Mouse (Mus musculus): ENCODE data around the gene Mamdc2.

The Mamdc2 gene

DNA sequence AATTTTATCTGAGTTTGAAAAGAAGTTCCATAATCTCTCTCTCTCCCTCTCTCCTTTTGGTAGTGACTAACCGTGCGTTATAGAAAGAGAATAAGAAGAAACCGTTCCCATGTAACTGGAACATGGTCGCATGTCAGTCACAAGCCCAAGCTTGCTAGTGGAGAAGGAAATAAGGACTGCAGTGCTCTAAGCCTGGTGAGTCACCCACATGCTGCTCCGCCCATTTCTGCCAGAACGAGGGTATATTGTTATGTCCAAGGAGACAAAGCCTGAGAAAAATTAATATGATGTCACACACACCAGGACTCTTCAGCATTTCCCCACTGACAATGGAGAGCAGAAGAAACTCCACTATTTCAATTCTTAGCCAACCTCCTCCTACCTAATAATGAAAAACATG lies 93.5 kb downstream of the Mamdc2 start:
- ATAC-seq (ENCODE audit: low TSS enrichment): no peak

DNA sequence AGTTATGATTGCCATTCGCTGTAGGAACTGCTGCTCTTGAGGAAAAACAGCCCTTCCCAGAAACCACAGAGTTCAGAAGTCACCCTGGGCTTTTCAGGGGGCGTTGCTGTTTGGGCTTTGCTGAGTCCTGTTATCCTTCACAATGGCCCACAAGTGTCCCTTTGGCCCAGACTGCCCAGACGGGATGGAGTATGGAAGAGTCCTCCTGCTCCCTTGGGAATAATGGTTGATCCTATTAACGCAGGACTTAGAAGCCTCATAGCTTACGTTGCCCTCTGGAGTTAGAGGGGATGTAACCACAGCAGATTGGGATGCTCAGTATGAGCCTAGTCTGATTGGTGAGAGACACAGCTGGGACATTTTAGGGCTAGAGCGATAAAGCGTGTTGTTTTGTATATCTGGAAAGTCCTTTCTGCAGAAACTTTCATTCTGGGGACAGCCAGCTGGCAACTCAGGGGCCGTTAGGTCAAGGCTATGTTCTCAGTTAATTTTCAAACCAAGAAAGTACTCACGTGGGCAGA lies 94.3 kb downstream of the Mamdc2 start:
- no peak for ATAC-seq (ENCODE audit: low TSS enrichment)

DNA sequence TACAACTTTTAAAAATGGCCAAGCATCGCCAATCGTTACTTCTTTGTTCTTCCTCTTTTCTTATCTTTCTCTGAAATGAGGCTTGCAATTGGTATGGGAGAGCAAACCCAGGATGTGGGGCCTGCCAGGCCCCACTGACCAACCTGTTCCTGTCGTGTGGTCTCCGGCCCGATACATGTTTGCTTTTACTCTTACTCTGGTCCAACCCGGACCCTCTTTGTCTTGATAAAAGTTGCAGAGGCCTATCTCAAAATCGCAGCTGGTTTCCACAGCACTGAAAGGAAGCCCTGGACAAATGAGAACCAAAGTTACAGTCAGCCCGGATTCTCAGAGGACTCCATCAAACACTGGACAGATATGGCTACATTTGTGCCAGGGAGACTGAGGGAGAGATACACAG lies 95.1 kb downstream of the Mamdc2 start:
- ATAC-seq (ENCODE audit: low TSS enrichment): no peak

DNA sequence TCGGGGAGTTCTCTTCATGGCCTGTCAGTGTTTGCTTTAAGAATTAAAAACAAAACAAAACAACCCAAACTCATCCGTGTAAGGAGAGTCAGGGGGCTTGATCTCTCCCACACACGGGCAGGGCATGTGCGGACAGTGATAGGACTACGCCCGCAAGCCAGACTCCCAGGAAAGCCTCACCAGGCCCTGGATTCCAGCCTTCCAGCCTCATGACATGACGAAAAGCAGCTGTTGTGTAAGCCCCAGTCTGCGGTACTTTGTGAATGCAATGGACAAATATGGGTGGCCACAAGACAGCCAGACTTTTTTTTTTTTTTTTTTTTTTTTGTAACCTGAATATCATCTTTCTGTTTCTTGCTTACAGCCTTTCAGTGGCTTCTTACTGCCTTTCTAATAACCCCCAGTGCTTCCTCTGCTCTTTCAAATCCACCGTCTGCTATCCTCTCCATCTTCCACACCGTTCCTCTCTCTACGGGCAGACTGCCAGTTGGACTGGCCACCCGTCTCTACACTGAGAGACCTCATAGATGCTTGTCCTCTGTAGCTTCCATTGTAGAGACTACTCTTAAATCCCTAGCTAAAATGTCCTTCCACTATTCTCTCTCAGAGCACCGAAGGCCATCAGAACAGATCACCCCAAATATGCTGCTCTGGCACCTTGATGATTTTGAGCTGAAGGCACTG lies 96.3 kb downstream of the Mamdc2 start:
- ATAC-seq (ENCODE audit: low TSS enrichment): no peak

DNA sequence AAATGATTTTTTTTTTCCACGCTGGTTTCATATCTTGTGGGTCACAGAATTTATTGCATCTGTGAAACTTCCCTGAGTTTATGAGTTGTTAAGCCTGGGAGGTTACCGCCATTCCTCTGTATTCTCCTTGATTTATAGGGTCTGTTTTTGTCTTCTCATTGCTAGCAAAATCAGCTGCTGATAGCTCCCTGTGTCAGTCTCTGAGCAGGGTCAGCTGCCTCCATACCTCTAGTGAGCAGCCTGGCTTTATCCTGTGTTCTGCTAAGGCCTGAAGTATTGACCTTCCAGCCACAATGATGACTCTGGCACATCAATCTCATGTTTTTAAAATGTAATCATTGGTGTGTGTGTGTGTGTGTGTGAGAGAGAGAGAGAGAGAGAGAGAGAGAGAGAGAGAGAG lies 98.3 kb downstream of the Mamdc2 start:
- ATAC-seq (ENCODE audit: low TSS enrichment): no peak

DNA sequence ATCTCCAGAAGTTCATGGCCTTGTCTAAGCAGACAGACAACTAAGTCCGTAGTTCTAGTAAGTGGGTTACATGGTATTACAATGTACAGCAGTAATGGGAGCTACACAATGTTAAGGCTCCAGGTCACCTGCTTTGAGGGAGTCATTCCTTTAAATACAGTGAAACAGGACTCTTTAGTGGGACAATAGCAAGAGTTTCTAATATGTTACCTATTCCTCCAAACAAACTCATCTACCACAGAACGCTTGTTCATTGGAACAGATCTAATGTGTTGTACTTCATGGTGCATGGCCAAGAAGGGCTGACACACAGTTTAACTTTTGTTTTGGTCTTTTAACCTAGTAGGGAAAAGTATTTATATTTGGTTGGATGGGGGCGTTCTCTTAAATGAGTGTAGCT lies 105.5 kb downstream of the Mamdc2 start:
- ATAC-seq (ENCODE audit: low TSS enrichment): no peak

DNA sequence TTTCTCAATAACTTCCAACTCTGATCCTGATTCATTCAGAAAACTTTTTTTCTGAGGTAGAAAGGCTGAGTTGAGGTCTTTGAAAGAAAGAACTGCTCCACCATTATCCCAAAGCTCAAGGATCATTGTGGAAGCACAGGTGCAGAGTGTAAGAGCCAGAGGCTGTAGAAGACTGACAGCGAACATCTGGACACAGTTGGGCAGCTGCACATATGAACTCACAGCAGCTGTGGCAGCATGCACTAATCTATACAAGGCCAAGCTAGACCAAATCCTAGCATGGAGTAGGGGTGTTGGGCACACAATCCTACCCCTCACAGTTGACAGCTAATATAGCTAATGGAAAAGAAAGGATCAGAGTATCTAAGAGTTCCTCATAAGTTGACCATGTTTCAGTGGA lies 115.4 kb downstream of the Mamdc2 start:
- ATAC-seq (ENCODE audit: low TSS enrichment): no peak

DNA sequence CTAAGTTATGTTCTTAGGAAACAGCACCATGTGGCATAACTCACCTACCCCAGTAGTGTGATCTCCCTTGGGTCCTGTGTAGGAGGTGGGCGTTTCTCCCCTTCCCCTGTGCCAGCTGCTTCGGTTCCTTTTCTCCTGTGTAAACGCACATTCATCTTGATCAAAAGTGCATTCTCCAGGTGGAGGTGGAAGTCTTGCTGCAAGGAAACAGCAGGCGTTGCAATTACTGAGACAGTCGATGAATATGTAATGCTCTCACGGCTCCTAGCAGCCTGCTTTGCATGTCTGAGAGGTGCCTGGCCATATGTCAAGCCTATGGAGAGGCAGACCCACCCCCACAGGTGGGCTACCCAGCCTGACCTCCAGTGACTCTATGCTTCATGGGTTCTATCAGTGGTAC lies 117.4 kb downstream of the Mamdc2 start:
- peak; percentile 45 for ATAC-seq (ENCODE audit: low TSS enrichment)

DNA sequence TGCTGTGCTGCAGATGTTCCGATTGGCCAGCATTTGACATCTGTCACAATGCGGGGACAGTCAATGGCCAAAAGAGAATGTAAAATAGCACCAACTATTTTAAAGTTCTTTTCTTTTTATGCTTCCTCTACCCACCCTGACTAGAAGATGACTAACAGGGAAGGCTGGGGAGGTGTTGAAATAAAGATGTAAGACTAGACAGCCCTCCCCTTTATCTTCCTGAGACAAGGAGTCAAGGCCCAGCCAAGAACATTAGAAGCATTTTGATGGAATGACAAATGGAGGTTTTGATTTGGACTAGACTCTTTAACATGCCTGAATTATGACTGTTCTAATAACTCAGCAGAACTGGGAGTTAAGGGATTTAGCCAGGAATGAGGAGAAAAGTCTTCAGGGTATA lies 118.9 kb downstream of the Mamdc2 start:
- no peak for ATAC-seq (ENCODE audit: low TSS enrichment)

DNA sequence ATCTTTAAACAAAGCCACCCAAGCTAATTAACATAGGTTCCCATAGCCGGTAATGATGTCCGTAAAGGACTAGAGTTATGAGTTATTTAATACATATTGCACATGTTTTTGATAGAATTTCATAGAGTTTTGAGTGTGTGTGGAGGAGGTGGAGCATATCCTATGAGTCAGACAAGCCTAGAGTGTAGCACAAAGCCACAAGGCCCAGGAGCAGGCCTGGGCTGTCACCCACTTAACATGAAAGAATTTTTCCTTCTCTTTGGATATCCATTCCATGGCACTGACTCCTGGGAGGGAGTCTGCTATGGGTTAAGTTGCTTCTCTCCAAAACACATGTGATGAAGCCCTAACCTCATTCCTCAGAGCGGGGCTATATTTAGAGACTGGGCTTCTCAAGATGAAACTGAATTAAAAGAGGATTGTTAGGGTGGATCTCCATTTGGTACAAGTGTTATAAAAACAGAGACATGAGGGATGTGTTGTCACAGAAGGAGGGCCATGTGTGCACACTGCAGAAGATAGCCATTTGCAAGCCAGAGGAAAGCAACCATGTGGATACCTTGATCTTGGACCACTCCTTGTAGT lies 121.1 kb downstream of the Mamdc2 start:
- peak; percentile 62 for ATAC-seq (ENCODE audit: low TSS enrichment)

DNA sequence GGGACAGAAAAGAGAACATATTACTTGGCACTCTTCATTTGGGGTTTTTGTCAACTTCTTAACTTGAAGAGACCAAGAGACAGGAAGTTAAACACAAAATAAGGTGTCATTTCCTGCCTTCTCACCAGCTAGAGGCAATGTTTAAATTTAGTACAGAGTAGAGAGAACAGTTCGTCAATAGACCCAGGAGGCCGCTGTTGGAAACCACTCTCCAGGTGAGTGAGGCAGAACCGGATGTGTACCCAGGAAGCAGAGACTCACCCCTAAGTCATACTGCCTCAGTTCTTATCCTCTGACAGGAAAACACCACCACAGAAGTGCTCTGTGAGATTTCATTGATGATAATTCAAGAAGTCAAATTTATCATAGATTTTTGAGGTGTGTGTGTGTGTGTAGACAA lies 125.1 kb downstream of the Mamdc2 start:
- no peak for ATAC-seq (ENCODE audit: low TSS enrichment)

DNA sequence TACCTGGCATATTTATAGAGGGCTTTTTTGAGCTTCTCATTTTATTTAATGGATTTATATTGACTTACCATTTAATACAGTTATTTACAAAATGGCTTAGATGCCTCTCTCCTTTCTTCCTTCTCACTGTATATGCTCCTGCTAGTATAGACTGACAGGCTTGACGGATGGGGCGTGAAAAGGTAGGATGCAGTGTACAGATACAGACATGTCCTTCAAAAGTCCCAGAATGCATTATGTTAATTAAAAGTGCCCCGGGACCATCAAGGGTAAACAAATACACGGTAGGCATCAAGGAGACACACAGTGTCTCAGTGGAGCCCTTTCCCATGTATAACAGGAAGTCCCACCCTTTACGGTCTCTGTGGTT lies 130.3 kb downstream of the Mamdc2 start:
- no peak for ATAC-seq (ENCODE audit: low TSS enrichment)

DNA sequence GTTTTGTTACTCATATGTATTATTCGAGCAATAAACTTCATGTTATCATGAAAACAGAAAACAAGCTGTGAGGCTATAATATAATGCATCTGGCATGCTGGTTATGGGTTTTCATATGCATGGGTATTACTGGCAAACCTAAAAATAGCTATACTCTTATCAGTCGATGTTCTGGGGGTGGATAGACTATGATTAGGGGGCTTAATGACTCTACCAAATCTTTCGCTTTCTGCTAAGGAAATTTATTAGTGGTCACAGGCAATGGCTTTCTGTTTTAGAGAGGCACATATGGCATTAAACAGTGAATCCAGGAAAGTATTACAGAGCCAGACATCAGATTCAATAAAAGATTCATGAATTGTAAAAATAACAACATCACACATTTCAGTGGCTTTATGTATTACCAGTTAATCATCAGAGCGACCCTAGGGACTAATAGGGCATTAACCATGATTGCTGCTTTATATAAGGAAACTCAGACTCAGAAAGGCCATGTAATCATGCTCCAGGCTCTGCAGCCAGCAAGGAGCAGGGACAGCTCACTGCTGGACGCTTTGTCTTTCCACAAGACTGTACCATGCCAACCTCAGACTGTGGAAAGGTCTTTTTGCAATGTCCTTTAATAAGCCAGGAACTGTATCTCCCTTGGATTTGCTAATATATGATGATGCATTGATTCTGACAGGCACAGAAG lies 130.8 kb downstream of the Mamdc2 start:
- no peak for ATAC-seq (ENCODE audit: low TSS enrichment)

DNA sequence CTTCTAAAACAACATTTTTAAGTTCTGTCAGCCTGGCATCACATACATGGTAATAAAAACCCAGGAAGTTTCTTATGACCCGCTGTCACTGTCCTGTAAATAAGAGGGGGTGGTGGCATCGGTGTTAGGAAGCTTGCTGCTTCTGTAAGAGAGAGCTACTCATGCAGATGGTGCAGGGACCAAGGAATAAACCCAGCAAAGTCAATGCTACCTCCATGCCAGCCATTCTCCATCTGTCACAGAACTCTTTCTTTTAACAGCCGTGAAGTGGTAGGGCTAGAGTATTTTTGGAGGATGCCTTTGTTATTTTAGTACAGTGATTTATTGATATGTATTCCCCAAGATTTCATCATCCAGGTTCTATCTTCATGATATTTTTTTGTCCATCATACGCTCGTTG lies 131.4 kb downstream of the Mamdc2 start:
- peak; percentile 67; the same call in 1 of the 2 replicates for ATAC-seq (ENCODE audit: low TSS enrichment)

DNA sequence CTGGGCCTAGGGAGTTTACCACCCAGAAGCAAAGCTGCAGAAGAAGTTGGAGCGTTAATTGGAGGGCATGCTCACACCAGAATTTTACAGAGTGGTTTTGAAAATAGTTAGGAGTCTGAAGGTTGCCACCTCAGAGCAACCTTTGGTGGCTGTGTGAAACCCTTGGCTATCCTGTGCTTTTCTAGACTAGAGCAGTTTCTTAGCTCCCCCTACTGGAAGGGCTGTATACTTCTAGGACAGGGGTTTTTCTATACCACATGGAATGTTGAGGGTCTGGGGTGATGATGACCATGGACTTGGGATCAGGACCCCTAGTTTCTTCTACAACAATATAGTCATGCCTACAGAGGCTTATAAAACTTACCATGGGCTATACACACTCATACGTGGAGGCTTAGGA lies 138.3 kb downstream of the Mamdc2 start:
- ATAC-seq (ENCODE audit: low TSS enrichment): no peak

DNA sequence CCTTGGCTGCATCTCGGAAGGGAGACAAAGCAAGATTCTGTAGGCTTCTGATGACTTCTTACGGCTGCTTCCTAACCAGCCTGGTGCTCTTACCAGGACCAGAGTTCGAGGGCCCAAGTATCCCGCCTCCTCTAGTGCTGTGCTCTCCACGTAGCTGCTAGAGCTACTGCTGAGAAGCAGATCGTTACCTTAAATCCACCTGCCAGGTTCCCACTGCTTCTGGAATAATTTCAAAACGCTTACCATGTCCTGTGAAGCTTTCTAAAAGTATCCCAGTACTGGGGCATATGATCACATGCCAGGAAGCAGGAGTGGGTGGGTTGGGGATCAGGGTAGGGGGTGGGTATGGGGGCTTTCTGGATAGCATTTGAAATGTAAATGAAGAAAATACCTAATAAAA lies 141.6 kb downstream of the Mamdc2 start:
- no peak for ATAC-seq (ENCODE audit: low TSS enrichment)

DNA sequence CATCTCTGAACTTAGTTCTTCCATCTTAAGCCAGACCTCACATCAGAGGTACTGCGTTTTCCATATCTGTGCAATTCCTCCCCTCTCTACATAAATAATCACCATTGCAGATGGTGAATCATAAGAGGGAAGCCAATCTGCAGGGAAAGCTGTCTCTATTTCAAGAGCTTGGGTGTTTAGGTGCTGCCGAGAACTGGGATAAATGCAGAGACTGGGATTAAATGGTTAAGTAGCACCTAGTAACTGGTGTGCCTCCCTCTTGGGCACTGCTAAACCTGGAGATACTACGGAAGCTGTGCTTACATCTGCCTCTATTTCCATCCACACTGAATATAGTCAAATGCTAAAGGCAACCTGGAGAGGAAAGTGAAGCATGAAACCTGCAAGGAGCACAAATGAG lies 148.3 kb downstream of the Mamdc2 start:
- ATAC-seq (ENCODE audit: low TSS enrichment): peak; percentile 81

DNA sequence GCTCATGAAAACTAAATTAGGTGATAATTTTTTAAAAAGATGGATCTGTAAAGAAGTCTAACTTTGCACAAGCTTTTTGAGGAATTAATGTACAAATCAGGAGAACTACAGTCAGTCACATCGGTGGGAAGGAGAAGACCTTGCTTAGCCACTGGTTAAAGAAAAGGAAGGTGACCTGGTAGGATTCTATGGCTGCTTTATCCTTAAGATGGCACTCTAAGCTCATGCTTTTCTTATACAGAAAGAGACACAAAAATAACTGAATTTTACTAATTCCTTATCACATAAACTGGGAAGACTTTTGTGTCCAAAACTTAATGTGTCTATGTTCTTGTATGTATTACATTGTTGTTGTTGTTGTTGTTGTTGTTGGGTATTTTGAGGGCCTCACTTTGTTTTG lies 149.3 kb downstream of the Mamdc2 start:
- ATAC-seq (ENCODE audit: low TSS enrichment): peak; percentile 53

DNA sequence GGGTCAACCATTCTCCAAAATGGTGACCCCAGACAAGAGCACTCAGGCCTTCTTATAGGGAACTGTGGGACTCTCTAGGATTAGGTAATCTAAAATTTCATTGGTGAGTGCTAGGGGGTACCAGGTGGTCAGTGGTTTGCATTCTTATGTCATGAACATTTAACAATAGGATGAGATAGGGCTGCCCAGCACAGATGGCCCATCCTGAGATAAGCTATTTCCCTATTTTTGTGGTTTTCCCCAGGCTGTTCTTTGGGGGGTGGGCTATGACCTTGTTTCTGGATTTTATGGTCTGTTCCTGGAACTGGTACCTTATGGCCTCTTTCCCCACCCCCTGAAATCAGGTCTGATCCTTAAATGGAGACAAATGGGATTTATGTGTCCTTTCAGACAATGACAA lies 151.1 kb downstream of the Mamdc2 start:
- no peak for ATAC-seq (ENCODE audit: low TSS enrichment)

DNA sequence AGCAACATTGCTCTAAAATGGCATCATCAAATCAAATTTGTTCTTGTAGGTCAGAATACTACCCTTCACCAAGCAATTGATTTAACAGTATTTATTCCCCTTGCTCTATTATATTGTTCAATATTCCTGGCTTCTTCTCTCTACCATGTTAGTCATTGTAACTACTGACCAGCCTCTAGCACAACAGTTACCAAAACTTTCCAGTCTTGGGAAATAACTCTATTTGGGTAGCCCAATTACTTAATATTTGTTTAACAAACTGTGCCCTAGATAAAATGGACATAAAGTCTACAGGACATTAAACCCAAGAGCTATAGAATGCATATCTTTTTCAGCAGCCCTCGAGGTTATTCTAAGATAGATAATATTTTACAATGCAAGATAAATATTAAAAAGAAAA lies 159.0 kb downstream of the Mamdc2 start:
- no peak for ATAC-seq (ENCODE audit: low TSS enrichment)

DNA sequence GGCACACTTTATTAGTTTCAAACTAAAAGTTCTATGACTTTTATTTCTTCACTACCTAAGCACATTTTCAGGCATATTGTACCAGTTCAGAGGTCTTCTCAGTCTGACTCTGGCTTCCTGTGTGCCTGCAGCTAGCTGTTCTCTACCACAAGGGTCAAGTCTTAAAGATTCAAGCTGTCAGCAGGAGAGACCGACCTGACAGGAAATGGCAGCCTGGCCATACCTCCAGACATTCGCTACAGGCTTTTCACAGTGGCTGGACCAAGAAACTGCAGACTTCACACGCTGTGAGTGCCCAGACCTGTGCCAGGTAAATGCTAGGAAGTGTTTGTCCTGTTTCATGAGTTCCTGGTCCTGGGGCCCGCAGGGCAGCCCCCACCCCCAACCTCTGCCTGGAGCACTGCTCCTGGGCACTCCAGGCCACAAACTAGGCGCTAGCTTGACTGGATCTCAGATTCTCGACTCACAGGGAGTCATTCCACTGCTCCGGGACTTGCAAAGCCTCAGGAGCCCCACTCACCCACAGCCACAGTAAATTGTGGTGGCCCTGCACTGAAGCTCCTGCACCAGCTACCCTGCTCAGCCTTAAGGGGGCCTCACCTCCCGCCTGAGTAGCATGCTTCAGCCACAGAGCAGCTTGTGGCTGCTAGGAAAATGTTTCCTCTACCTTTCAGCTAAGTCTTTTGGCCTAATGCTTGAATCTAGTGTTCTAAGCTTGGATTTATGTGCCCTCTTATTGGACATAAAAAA lies 166.2 kb downstream of the Mamdc2 start:
- ATAC-seq (ENCODE audit: low TSS enrichment): no peak

DNA sequence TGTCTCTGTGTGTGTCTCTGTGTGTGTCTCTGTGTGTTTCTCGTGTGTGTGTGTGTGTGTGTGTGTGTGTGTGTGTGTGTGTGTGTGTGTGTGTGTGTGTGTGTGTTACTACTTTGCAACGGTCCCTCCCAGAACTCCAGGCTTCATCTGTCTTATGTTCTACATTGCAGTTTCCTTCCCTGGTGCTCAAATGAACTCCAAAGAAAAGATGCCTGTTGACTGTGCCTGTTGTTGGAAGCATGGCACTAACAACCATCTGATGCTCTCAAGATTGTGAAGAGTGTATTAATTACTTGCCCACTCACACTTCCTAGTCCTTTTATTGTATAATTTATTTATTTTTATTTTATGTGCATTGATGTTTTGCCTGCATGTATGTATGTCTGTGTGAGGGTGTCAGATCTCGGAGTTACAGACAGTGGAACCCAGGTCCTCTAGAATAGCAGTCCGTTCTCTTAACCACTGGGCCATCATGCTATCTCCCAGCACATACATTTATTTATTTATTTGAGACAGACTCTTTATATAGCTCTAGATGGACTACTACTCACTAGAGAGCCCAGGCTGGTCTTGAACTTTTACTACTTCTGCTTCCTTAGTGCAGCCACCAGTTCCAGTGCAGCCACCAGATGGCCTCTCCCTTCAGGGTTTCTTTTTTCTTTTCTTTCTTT lies 174.1 kb downstream of the Mamdc2 start:
- ATAC-seq (ENCODE audit: low TSS enrichment): no peak

Measured in frontal cortex, adult (tissue).